Mouse (Mus musculus) kidney, embryonic 14.5 days (tissue): Measurements from ENCODE around the gene Cd4. TPM values are rescaled to one million over a fixed set of nuclear protein-coding genes. Genes with fewer than 3 reads are reported as not detected.

Source experiments
- ATAC-seq: fragments of 200-750 bp; cut with Nextera tagmentation; 2 replicates; pipeline ENCODE4 v1.8.0; 2017; ENCODE audit warnings: moderate number of reproducible peaks, mild to moderate bottlenecking, moderate TSS enrichment, moderate library complexity; ENCODE audit not compliant: low FRiP score, low TSS enrichment
- H3K27ac ChIP-seq: fragments of 300-500 bp; sonication (generic); 2 replicates; pipeline ENCODE4 v1.5.1; 2014; ENCODE audit warnings: low read depth, mild to moderate bottlenecking, low read length, moderate library complexity, mixed read lengths
- H3K27me3 ChIP-seq: fragments of 300-500 bp; sonication (generic); 2 replicates; pipeline ENCODE4 v1.6.1; 2014; ENCODE audit warnings: mild to moderate bottlenecking, low read length; ENCODE audit not compliant: control insufficient read depth, insufficient read depth
- H3K36me3 ChIP-seq: fragments of 300-500 bp; sonication (generic); 2 replicates; pipeline ENCODE4 v1.6.1; 2014; ENCODE audit warnings: low read length, mixed read lengths; ENCODE audit not compliant: control insufficient read depth, insufficient read depth
- H3K4me1 ChIP-seq: fragments of 300-500 bp; sonication (generic); 2 replicates; pipeline ENCODE4 v1.6.1; 2014; ENCODE audit warnings: low read length, mixed read lengths; ENCODE audit not compliant: control insufficient read depth, insufficient read depth
- H3K4me2 ChIP-seq: fragments of 300-500 bp; sonication (generic); replicated peaks from 2 replicates; pipeline ENCODE4 v1.6.1; 2014; ENCODE audit warnings: low read depth, mild to moderate bottlenecking, low read length
- H3K4me3 ChIP-seq: fragments of 300-500 bp; sonication (generic); 2 replicates; pipeline ENCODE4 v1.5.1; 2014; ENCODE audit warnings: mild to moderate bottlenecking, low read length
- H3K9ac ChIP-seq: fragments of 300-500 bp; sonication (generic); 2 replicates; pipeline ENCODE4 v1.6.1; 2014; ENCODE audit warnings: low read depth, mild to moderate bottlenecking, low read length, moderate library complexity
- H3K9me3 ChIP-seq: fragments of 300-500 bp; sonication (generic); 2 replicates; pipeline ENCODE4 v1.6.1; 2016; ENCODE audit warnings: low read length; ENCODE audit not compliant: control insufficient read depth
- WGBS: fragments of 180-500 bp; shearing (Covaris S2); extraction: QIAGEN DNeasy Blood & Tissue Kit; methylation state at CpG from one replicate; pipeline ENCODE4 v1.1.7; 2014; 5-methylcytosine and 5-hydroxymethylcytosine counted together
- polyA plus RNA-seq: library from polyadenylated mRNA; unstranded; fragments of >200 nt; fragmentation: Nextera tagmentation; extraction: Ambion mirVana; gene quantifications from 2 replicates; pipeline ENCODE4 v1.2.1, GENCODE M21; 2014

The Cd4 gene
- polyA plus RNA-seq, 1 experiment from 2014 or later: not detected

- ATAC-seq: no peak
- no peak overlapping the region for H3K27ac ChIP-seq
- 95% methylated on average over 4 of the region's 4 CpGs for whole genome bisulfite sequencing
- no peak overlapping the region for H3K9ac ChIP-seq
- no peaks in the 10 kb centered on the region for H3K27me3 ChIP-seq
- H3K4me2 ChIP-seq: no peak overlapping the region
- H3K9me3 ChIP-seq: no peaks in the 10 kb centered on the region
- no peak overlapping the region for H3K4me3 ChIP-seq
- H3K36me3 ChIP-seq: peaks cover 66% of the 10 kb centered on the region
- peaks cover 10% of the 10 kb centered on the region; the same call in 1 of the 2 replicates for H3K4me1 ChIP-seq
Measured at GRCm38 (mm10) chr6:124816611-124817010, 71.4 kb downstream of the Cd4 start.

- WGBS: 66% methylated on average over 9 of the region's 9 CpGs
- Histone ChIP-seq H3K27me3 (no peaks in the 10 kb centered on the region), H3K9me3 (no peaks in the 10 kb centered on the region), H3K4me3 (no peak overlapping the region), H3K27ac (peak overlapping the region; percentile 31; the same call in 1 of the 2 replicates), H3K36me3 (peaks cover 64% of the 10 kb centered on the region), H3K9ac (no peak overlapping the region; the same call in 1 of the 2 replicates), H3K4me2 (peak overlapping the region; percentile 57; the same call in 1 of the 2 replicates), H3K4me1 (peaks cover 15% of the 10 kb centered on the region; the same call in 1 of the 2 replicates)
- peak; percentile 9; the same call in 1 of the 2 replicates for ATAC-seq
Measured at GRCm38 (mm10) chr6:124814858-124815774, 72.9 kb downstream of the Cd4 start.

Other genes starting within 250 kb of the Cd4 start
- 51.2 and 67.3 TPM in 2 replicates for gene Lpcat3, start 225.2 kb downstream of the Cd4 start, polyA plus RNA-seq
- gene Emg1, start 176.0 kb downstream of the Cd4 start, polyA plus RNA-seq: 233 and 278 TPM in 2 replicates
- 341 and 402 TPM in 2 replicates for gene Phb2, start 175.9 kb downstream of the Cd4 start, polyA plus RNA-seq
- 10.0 and 12.9 TPM in 2 replicates for gene Ptpn6, start 149.5 kb downstream of the Cd4 start, polyA plus RNA-seq
- 564 and 762 TPM in 2 replicates for gene Grcc10, start 146.8 kb downstream of the Cd4 start, polyA plus RNA-seq
- not detected in 2 replicates for gene Gm45234, start 132.2 kb downstream of the Cd4 start, polyA plus RNA-seq
- 17.5 and 17.7 TPM in 2 replicates for gene Atn1, start 131.7 kb downstream of the Cd4 start, polyA plus RNA-seq
- 8.8 and 10.8 TPM in 2 replicates for gene Eno2, start 118.5 kb downstream of the Cd4 start, polyA plus RNA-seq
- gene Lrrc23, start 108.5 kb downstream of the Cd4 start, polyA plus RNA-seq: 0.39 and 0.61 TPM in 2 replicates
- 8.7 and 11.4 TPM in 2 replicates for gene Spsb2, start 79.6 kb downstream of the Cd4 start, polyA plus RNA-seq
- 643 and 681 TPM in 2 replicates for gene Tpi1, start 73.9 kb downstream of the Cd4 start, polyA plus RNA-seq
- gene Usp5, start 58.7 kb downstream of the Cd4 start, polyA plus RNA-seq: 102 and 139 TPM in 2 replicates
- gene Cdca3, start 58.7 kb downstream of the Cd4 start, polyA plus RNA-seq: 201 and 232 TPM in 2 replicates
- gene Gnb3, start 47.9 kb downstream of the Cd4 start, polyA plus RNA-seq: 0.84 and 1.3 TPM in 2 replicates
- gene P3h3, start 30.5 kb downstream of the Cd4 start, polyA plus RNA-seq: 25.8 and 29.5 TPM in 2 replicates
- gene Gpr162, start 24.2 kb downstream of the Cd4 start, polyA plus RNA-seq: 0.55 and 1.1 TPM in 2 replicates
- gene Lag3, start 23.5 kb upstream of the Cd4 start, polyA plus RNA-seq: 1.6 and 1.7 TPM in 2 replicates
- 219 and 295 TPM in 2 replicates for gene Ptms, start 31.9 kb upstream of the Cd4 start, polyA plus RNA-seq
- 396 and 402 TPM in 2 replicates for gene Mlf2, start 43.2 kb upstream of the Cd4 start, polyA plus RNA-seq
- gene Cops7a, start 77.3 kb upstream of the Cd4 start, polyA plus RNA-seq: 144 and 162 TPM in 2 replicates
- gene Pianp, start 108.5 kb upstream of the Cd4 start, polyA plus RNA-seq: 1.0 and 1.2 TPM in 2 replicates
- gene Zfp384, start 120.9 kb upstream of the Cd4 start, polyA plus RNA-seq: 12.5 and 15.0 TPM in 2 replicates
- gene Ing4, start 151.5 kb upstream of the Cd4 start, polyA plus RNA-seq: 111 and 144 TPM in 2 replicates
- 14.0 and 14.7 TPM in 2 replicates for gene Acrbp, start 161.5 kb upstream of the Cd4 start, polyA plus RNA-seq
- gene Lpar5, start 179.7 kb upstream of the Cd4 start, polyA plus RNA-seq: 0.43 and 0.45 TPM in 2 replicates
- gene Chd4, start 207.8 kb upstream of the Cd4 start, polyA plus RNA-seq: 72.1 and 106 TPM in 2 replicates
- gene Nop2, start 243.7 kb upstream of the Cd4 start, polyA plus RNA-seq: 58.2 and 67.2 TPM in 2 replicates